Mouse (Mus musculus) sigmoid colon, adult 10 weeks (tissue): ENCODE data around the gene Gm3252. TPM values are rescaled to one million over a fixed set of nuclear protein-coding genes. Genes with fewer than 3 reads are reported as not detected.

Experiments used
- polyA plus RNA-seq: library from polyadenylated mRNA; stranded (reverse); fragments of 350-450 nt; fragmentation: Illumina TruSeq; extraction: RNeasy Lipid Tissue Mini Kit (QIAGEN cat#74804); gene quantifications from one replicate; pipeline ENCODE4 v1.2.3, GENCODE M21; 2014; ENCODE audit warnings: low read depth, low replicate concordance

Gene Gm3252
- not detected for polyA plus RNA-seq

GRCm38 (mm10) chr14:4726038-4726880 lies at the start of gene Gm3252:
Gene Gm3252 (plus strand): TSS chr14:4726775.

DNA sequence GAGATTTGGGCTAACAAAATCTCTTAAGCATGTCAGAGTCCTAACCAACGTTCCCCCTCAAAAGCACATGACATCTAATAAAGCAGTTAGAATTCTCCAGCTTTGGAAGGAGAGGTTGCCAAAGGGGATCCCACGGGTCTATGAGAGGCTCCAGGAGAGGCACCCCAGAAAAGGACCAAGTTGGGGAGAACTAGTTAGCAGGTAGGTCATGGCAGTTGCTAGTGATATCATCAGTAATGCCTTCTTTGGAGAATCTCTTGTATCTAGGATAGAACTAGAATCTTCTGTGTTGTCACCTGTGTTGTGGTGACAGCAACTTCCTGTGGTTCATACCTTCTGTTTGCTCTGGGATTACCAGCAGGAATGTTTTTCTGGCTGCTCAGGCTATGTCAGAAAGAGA lies 17.6 kb upstream of the Gm3252 start, which contains the start of gene Gm7876:
Gm7876 (plus strand) TSS at position 301 of the 400 bp plus-strand sequence.

GRCm38 (mm10) chr14:4776037-4776436 lies 49.5 kb downstream of the Gm3252 start, which contains the start of gene Gm9602:
Gene Gm9602 (plus strand): TSS chr14:4776337.

Other genes with a start within 250 kb of the Gm3252 start
- not detected for gene Gm3182, start 245.0 kb upstream of the Gm3252 start, polyA plus RNA-seq
- gene Gm3047, start 171.4 kb upstream of the Gm3252 start, polyA plus RNA-seq = not detected
- gene Gm8159, start 94.4 kb upstream of the Gm3252 start, polyA plus RNA-seq = not detected
- not detected for gene Gm3239, start 62.6 kb upstream of the Gm3252 start, polyA plus RNA-seq
- not detected for gene Gm7876, start 17.5 kb upstream of the Gm3252 start, polyA plus RNA-seq
- not detected for gene Gm9602, start 49.6 kb downstream of the Gm3252 start, polyA plus RNA-seq
- not detected for gene Gm3269, start 111.3 kb downstream of the Gm3252 start, polyA plus RNA-seq
- not detected for gene Gm3264, start 128.8 kb downstream of the Gm3252 start, polyA plus RNA-seq
- not detected for gene Gm3278, start 165.6 kb downstream of the Gm3252 start, polyA plus RNA-seq